Mouse (Mus musculus) lung, postnatal 14 days (tissue): Measurements from ENCODE around the gene Dcp1a.

Source experiments
- DNase-seq: peaks from one replicate; pipeline ENCODE4 v3.0.0; 2021

The Dcp1a gene

GRCm38 (mm10) chr14:30479361-30479948, at the start of gene Dcp1a:
Dcp1a (plus strand) TSS chr14:30479535.
- peak; percentile 95 for DNase-seq

- no peak for DNase-seq
These were observed 49.7 kb upstream of the Dcp1a start for GRCm38 (mm10) chr14:30429606-30430005.

- DNase-seq = no peak
These were observed 49.3 kb upstream of the Dcp1a start for GRCm38 (mm10) chr14:30430026-30430425.

GRCm38 (mm10) chr14:30430446-30430845, 48.9 kb upstream of the Dcp1a start:
- no peak for DNase-seq

- DNase-seq = no peak
These were observed 44.0 kb upstream of the Dcp1a start for GRCm38 (mm10) chr14:30435316-30435715.

GRCm38 (mm10) chr14:30439915-30440314, 39.4 kb upstream of the Dcp1a start:
- DNase-seq = no peak

GRCm38 (mm10) chr14:30455801-30456595, 23.3 kb upstream of the Dcp1a start:
- no peak for DNase-seq

- no peak for DNase-seq
These were observed 21.9 kb upstream of the Dcp1a start for GRCm38 (mm10) chr14:30457436-30457835.

- DNase-seq = peak; percentile 29
These were observed 21.4 kb upstream of the Dcp1a start for GRCm38 (mm10) chr14:30457897-30458296.

- peak; percentile 51 for DNase-seq
These were observed 20.5 kb upstream of the Dcp1a start for GRCm38 (mm10) chr14:30458820-30459219.

GRCm38 (mm10) chr14:30459891-30460523, 19.3 kb upstream of the Dcp1a start:
- DNase-seq = peak; percentile 82

- DNase-seq = no peak
These were observed 16.0 kb upstream of the Dcp1a start for GRCm38 (mm10) chr14:30463312-30463711.

GRCm38 (mm10) chr14:30473605-30474004, 5.7 kb upstream of the Dcp1a start:
- no peak for DNase-seq

GRCm38 (mm10) chr14:30474416-30474815, 4.9 kb upstream of the Dcp1a start:
- DNase-seq = no peak

- no peak for DNase-seq
These were observed 12.0 kb downstream of the Dcp1a start, which contains the start of gene Cacna1d for GRCm38 (mm10) chr14:30491342-30491741. Cacna1d (minus strand) TSS chr14:30491455.

GRCm38 (mm10) chr14:30493276-30493675, 13.9 kb downstream of the Dcp1a start:
- no peak for DNase-seq

- no peak for DNase-seq
These were observed 15.7 kb downstream of the Dcp1a start for GRCm38 (mm10) chr14:30494998-30495397.

GRCm38 (mm10) chr14:30498202-30498601, 18.9 kb downstream of the Dcp1a start:
- DNase-seq = no peak

- no peak for DNase-seq
These were observed 25.7 kb downstream of the Dcp1a start for GRCm38 (mm10) chr14:30504990-30505389.

GRCm38 (mm10) chr14:30510214-30510763, 31.0 kb downstream of the Dcp1a start:
- DNase-seq = no peak

GRCm38 (mm10) chr14:30512896-30513295, 33.6 kb downstream of the Dcp1a start:
- no peak for DNase-seq

- DNase-seq = no peak
These were observed 36.8 kb downstream of the Dcp1a start for GRCm38 (mm10) chr14:30515931-30516723.

- DNase-seq = peak; percentile 22
These were observed 40.0 kb downstream of the Dcp1a start for GRCm38 (mm10) chr14:30519323-30519722.
